Mouse (Mus musculus) macrophage (primary cell): ENCODE results near the gene Hspbap1. TPM values are rescaled to one million over a fixed set of nuclear protein-coding genes. Genes with fewer than 3 reads are reported as not detected.

Source experiments
- H3K27ac ChIP-seq: fragments of 350-480 bp; formaldehyde crosslinking; 2 replicates; pipeline ENCODE4 v1.9.0; 2021
- H3K36me3 ChIP-seq: fragments of 350-480 bp; formaldehyde crosslinking; 2 replicates; pipeline ENCODE4 v1.9.0; 2021; ENCODE audit errors: inconsistent target
- H3K4me3 ChIP-seq: fragments of 350-480 bp; formaldehyde crosslinking; 2 replicates; pipeline ENCODE4 v1.9.0; 2021; ENCODE audit errors: inconsistent target
- H3K79me2 ChIP-seq: fragments of 350-480 bp; formaldehyde crosslinking; 2 replicates; pipeline ENCODE4 v1.9.0; 2021; ENCODE audit errors: inconsistent target
- WGBS: methylation state at CpG from one replicate; pipeline ENCODE4 v1.1.7; 2026; ENCODE audit warnings: inconsistent platforms; ENCODE audit not compliant: missing documents; 5-methylcytosine and 5-hydroxymethylcytosine counted together
- polyA plus RNA-seq: library from polyadenylated mRNA; stranded (reverse); fragments of 250-400 nt; gene quantifications from 3 replicates; pipeline ENCODE4 v1.2.4, GENCODE M21; 2018; ENCODE audit warnings: inconsistent platforms

Hspbap1 gene
- polyA plus RNA-seq, 1 experiment from 2014 or later = 3.0 TPM

GRCm38 (mm10) chr16:35771606-35772005 lies 1.4 kb downstream of the Hspbap1 start:
- Histone ChIP-seq H3K79me2 (peaks cover 46% of the 10 kb centered on the region), H3K27ac (no peak overlapping the region), H3K36me3 (no peaks in the 10 kb centered on the region), H3K4me3 (no peak overlapping the region)
- 80% methylated on average over 5 of the region's 5 CpGs for WGBS

- peaks cover 36% of the 10 kb centered on the region for H3K79me2 ChIP-seq
- no peak overlapping the region for H3K4me3 ChIP-seq
- no peak overlapping the region for H3K27ac ChIP-seq
- 88% methylated on average over 5 of the region's 5 CpGs for WGBS
- H3K36me3 ChIP-seq = no peaks in the 10 kb centered on the region
These were observed 2.4 kb downstream of the Hspbap1 start for GRCm38 (mm10) chr16:35772598-35772997.

GRCm38 (mm10) chr16:35775835-35776234 lies 5.7 kb downstream of the Hspbap1 start:
- WGBS = 0% methylated on average over 1 of the region's 1 CpGs
- H3K79me2 ChIP-seq = peaks cover 18% of the 10 kb centered on the region; the same call in 1 of the 2 replicates
- H3K4me3 ChIP-seq = no peak overlapping the region
- H3K27ac ChIP-seq = no peak overlapping the region
- no peaks in the 10 kb centered on the region for H3K36me3 ChIP-seq

GRCm38 (mm10) chr16:35776737-35777136 lies 6.6 kb downstream of the Hspbap1 start:
- 56% methylated on average over 7 of the region's 7 CpGs for WGBS
- Histone ChIP-seq H3K27ac (no peak overlapping the region), H3K79me2 (peaks cover 10% of the 10 kb centered on the region; the same call in 1 of the 2 replicates), H3K4me3 (no peak overlapping the region), H3K36me3 (no peaks in the 10 kb centered on the region)

GRCm38 (mm10) chr16:35777768-35778167 lies 7.6 kb downstream of the Hspbap1 start:
- no peak overlapping the region for H3K4me3 ChIP-seq
- H3K36me3 ChIP-seq = no peaks in the 10 kb centered on the region
- H3K27ac ChIP-seq = no peak overlapping the region
- H3K79me2 ChIP-seq = peaks cover 1% of the 10 kb centered on the region; the same call in 1 of the 2 replicates
- 92% methylated on average over 4 of the region's 4 CpGs for WGBS

GRCm38 (mm10) chr16:35779681-35780080 lies 9.5 kb downstream of the Hspbap1 start:
- Histone ChIP-seq H3K4me3 (no peak overlapping the region), H3K27ac (no peak overlapping the region), H3K79me2 (no peaks in the 10 kb centered on the region), H3K36me3 (no peaks in the 10 kb centered on the region)
- 90% methylated on average over 7 of the region's 7 CpGs for WGBS

- H3K4me3 ChIP-seq = no peak overlapping the region
- H3K27ac ChIP-seq = no peak overlapping the region
- no peaks in the 10 kb centered on the region for H3K36me3 ChIP-seq
- WGBS = 93% methylated on average over 9 of the region's 9 CpGs
- H3K79me2 ChIP-seq = no peaks in the 10 kb centered on the region
These were observed 10.9 kb downstream of the Hspbap1 start for GRCm38 (mm10) chr16:35781096-35781495.

- Histone ChIP-seq H3K27ac (no peak overlapping the region), H3K36me3 (no peaks in the 10 kb centered on the region), H3K4me3 (no peak overlapping the region), H3K79me2 (no peaks in the 10 kb centered on the region)
- 93% methylated on average over 5 of the region's 5 CpGs for WGBS
These were observed 11.5 kb downstream of the Hspbap1 start for GRCm38 (mm10) chr16:35781651-35782050.

GRCm38 (mm10) chr16:35782451-35783206 lies 12.5 kb downstream of the Hspbap1 start:
- no peak overlapping the region for H3K4me3 ChIP-seq
- H3K27ac ChIP-seq = no peak overlapping the region
- no peaks in the 10 kb centered on the region for H3K36me3 ChIP-seq
- 94% methylated on average over 13 of the region's 13 CpGs for WGBS
- H3K79me2 ChIP-seq = no peaks in the 10 kb centered on the region

GRCm38 (mm10) chr16:35783207-35783573 lies 13.0 kb downstream of the Hspbap1 start:
- H3K36me3 ChIP-seq = no peaks in the 10 kb centered on the region
- no peaks in the 10 kb centered on the region for H3K79me2 ChIP-seq
- no peak overlapping the region for H3K4me3 ChIP-seq
- 61% methylated on average over 3 of the region's 3 CpGs for WGBS
- no peak overlapping the region for H3K27ac ChIP-seq

GRCm38 (mm10) chr16:35784134-35784725 lies 14.1 kb downstream of the Hspbap1 start:
- Histone ChIP-seq H3K79me2 (no peaks in the 10 kb centered on the region), H3K27ac (no peak overlapping the region), H3K4me3 (no peak overlapping the region), H3K36me3 (0 out of 2 replicates have a peak, but pooled peaks cover 6% of the 10 kb centered on the region)
- WGBS = 57% methylated on average over 7 of the region's 7 CpGs

- Histone ChIP-seq H3K79me2 (no peaks in the 10 kb centered on the region), H3K4me3 (no peak overlapping the region), H3K27ac (no peak overlapping the region), H3K36me3 (0 out of 2 replicates have a peak, but pooled peaks cover 6% of the 10 kb centered on the region)
- WGBS = 91% methylated on average over 6 of the region's 6 CpGs
These were observed 17.0 kb downstream of the Hspbap1 start for GRCm38 (mm10) chr16:35787163-35787562.

GRCm38 (mm10) chr16:35787568-35788189 lies 17.5 kb downstream of the Hspbap1 start:
- H3K27ac ChIP-seq = no peak overlapping the region
- H3K36me3 ChIP-seq = 0 out of 2 replicates have a peak, but pooled peaks cover 6% of the 10 kb centered on the region
- 92% methylated on average over 8 of the region's 8 CpGs for WGBS
- H3K79me2 ChIP-seq = no peaks in the 10 kb centered on the region
- H3K4me3 ChIP-seq = no peak overlapping the region

- Histone ChIP-seq H3K4me3 (no peak overlapping the region), H3K36me3 (0 out of 2 replicates have a peak, but pooled peaks cover 6% of the 10 kb centered on the region), H3K79me2 (no peaks in the 10 kb centered on the region), H3K27ac (no peak overlapping the region)
- 96% methylated on average over 6 of the region's 6 CpGs for WGBS
These were observed 18.2 kb downstream of the Hspbap1 start for GRCm38 (mm10) chr16:35788330-35788729.

- Histone ChIP-seq H3K27ac (no peak overlapping the region), H3K4me3 (no peak overlapping the region), H3K36me3 (0 out of 2 replicates have a peak, but pooled peaks cover 6% of the 10 kb centered on the region), H3K79me2 (no peaks in the 10 kb centered on the region)
- WGBS = 94% methylated on average over 6 of the region's 6 CpGs
These were observed 21.9 kb downstream of the Hspbap1 start for GRCm38 (mm10) chr16:35791962-35792521.
